Mouse (Mus musculus) adrenal gland, adult 18-20 months (tissue): ENCODE data around the gene Tprn. TPM values are rescaled to one million over a fixed set of nuclear protein-coding genes. Genes with fewer than 3 reads are reported as not detected.

Experiments used
- total RNA-seq, 2 experiments: library from RNA; stranded (reverse); gene quantifications; 1 replicate in 1 of 2; 2 replicates in 1 of 2; pipeline ENCODE4 v1.2.3; 2021

Tprn gene
- total RNA-seq, 2 experiments from 2014 or later, result 8.2 to 9.4 TPM

Other genes starting within 250 kb of the Tprn start
- gene Nsmf, start 208.3 kb upstream of the Tprn start, total RNA-seq, result 10 to 100 TPM; 43.4 to 55.4 TPM
- gene Entpd8, start 182.3 kb upstream of the Tprn start, total RNA-seq, result not detected
- not detected for gene Noxa1, start 167.5 kb upstream of the Tprn start, total RNA-seq
- gene Nrarp, start 81.9 kb upstream of the Tprn start, total RNA-seq, result 1 to 10 TPM; 2.3 to 3.5 TPM
- 10 to 100 TPM; 11.6 to 19.5 TPM for gene Tor4a, start 65.7 kb upstream of the Tprn start, total RNA-seq
- gene Nelfb, start 51.1 kb upstream of the Tprn start, total RNA-seq, result 10 to 100 TPM; 48.8 to 49.5 TPM
- gene Stpg3, start 48.0 kb upstream of the Tprn start, total RNA-seq, result not detected
- not detected for gene Fam166a, start 43.9 kb upstream of the Tprn start, total RNA-seq
- gene Tubb4b, start 37.9 kb upstream of the Tprn start, total RNA-seq, result 100 to 1,000 TPM; 284 to 287 TPM
- not detected for gene Slc34a3, start 28.3 kb upstream of the Tprn start, total RNA-seq
- gene Rnf224, start 25.8 kb upstream of the Tprn start, total RNA-seq, result not detected
- 1 to 10 TPM; 7.9 to 8.3 TPM for gene Rnf208, start 20.4 kb upstream of the Tprn start, total RNA-seq
- not detected for gene Cysrt1, start 20.2 kb upstream of the Tprn start, total RNA-seq
- gene AL732309.1, start 15.8 kb upstream of the Tprn start, total RNA-seq, result 1 to 10 TPM; 2.2 to 5.7 TPM
- 10 to 100 TPM; 19.5 to 24.4 TPM for gene Tmem203, start 7.2 kb upstream of the Tprn start, total RNA-seq
- 10 to 100 TPM; 37.2 to 40.1 TPM for gene Ssna1, start 9.8 kb downstream of the Tprn start, total RNA-seq
- 10 to 100 TPM; 75.5 to 82.4 TPM for gene Anapc2, start 9.9 kb downstream of the Tprn start, total RNA-seq
- not detected for gene Tmem210, start 25.5 kb downstream of the Tprn start, total RNA-seq
- gene Lrrc26, start 27.3 kb downstream of the Tprn start, total RNA-seq, result not detected
- gene Grin1, start 56.6 kb downstream of the Tprn start, total RNA-seq, result 10 to 100 TPM; 10.0 to 10.5 TPM
- 10 to 100 TPM; 59.0 to 63.2 TPM for gene Man1b1, start 69.7 kb downstream of the Tprn start, total RNA-seq
- 10 to 100 TPM; 32.3 to 42.0 TPM for gene Dpp7, start 93.7 kb downstream of the Tprn start, total RNA-seq
- gene Uap1l1, start 103.1 kb downstream of the Tprn start, total RNA-seq, result 10 to 100 TPM; 18.8 to 20.9 TPM
- gene Sapcd2, start 109.7 kb downstream of the Tprn start, total RNA-seq, result not detected
- gene Entpd2, start 133.3 kb downstream of the Tprn start, total RNA-seq, result 1 to 10 TPM; 3.2 to 8.3 TPM
- 100 to 1,000 TPM; 125 to 161 TPM for gene Npdc1, start 136.7 kb downstream of the Tprn start, total RNA-seq
- gene Fut7, start 160.6 kb downstream of the Tprn start, total RNA-seq, result under 1 TPM; 0.13 to 0.35 TPM
- 10 to 100 TPM; 36.9 to 48.5 TPM for gene Abca2, start 166.1 kb downstream of the Tprn start, total RNA-seq
- 1 to 10 TPM in 1 of 2 experiments, under 1 TPM in 1; 0.53 to 1.1 TPM for gene Clic3, start 194.2 kb downstream of the Tprn start, total RNA-seq
- 10 to 100 TPM; 38.6 to 54.5 TPM for gene Paxx, start 198.5 kb downstream of the Tprn start, total RNA-seq
- gene Ptgds, start 207.4 kb downstream of the Tprn start, total RNA-seq, result 1 to 10 TPM; 1.1 to 3.1 TPM
- gene Lcn12, start 231.3 kb downstream of the Tprn start, total RNA-seq, result not detected
- 10 to 100 TPM; 92.1 to 94.5 TPM for gene Fbxw5, start 238.1 kb downstream of the Tprn start, total RNA-seq
- 1 to 10 TPM; 2.2 to 3.5 TPM for gene C8g, start 239.1 kb downstream of the Tprn start, total RNA-seq